Mouse (Mus musculus): ENCODE data around the gene Ripor3. TPM values are rescaled to one million over a fixed set of nuclear protein-coding genes. Genes with fewer than 3 reads are reported as not detected.
A peak's percentile ranks its signal among the peaks of the same experiment; 100 is the strongest.

The Ripor3 gene
- polyA plus RNA-seq, 1 experiment from 2014 or later = 2.3 TPM

GRCm38 (mm10) chr2:167999145-167999743, 11.2 kb downstream of the Ripor3 start:
- Histone ChIP-seq H3K4me1 (replicated peaks; ENCODE audit: insufficient read depth, low read length) (peaks cover 7% of the 10 kb centered on the region; the same call in 1 of the 2 replicates), H3K27me3 (ENCODE audit: insufficient read depth, low read length) (no peaks in the 10 kb centered on the region), H3K4me2 (ENCODE audit: low read length) (no peak overlapping the region), H3K36me3 (ENCODE audit: insufficient read depth, low read length) (0 out of 2 replicates have a peak, but pooled peaks cover 2% of the 10 kb centered on the region), H3K9ac (ENCODE audit: low read depth, low read length) (no peak overlapping the region), H3K9me3 (replicated peaks; ENCODE audit: low read length) (no peaks in the 10 kb centered on the region), H3K27ac (no peak overlapping the region), H3K4me3 (replicated peaks; ENCODE audit: low read depth, low read length) (no peak overlapping the region)
- TF ChIP-seq CTCF (IDR thresholded peaks at IDR 0.05; ENCODE audit: low read depth) = peak; percentile 31; the same call in 1 of the 2 replicates
- 66% methylated on average over 3 of the region's 3 CpGs for WGBS
- ATAC-seq (replicated peaks; ENCODE audit: low FRiP score, low read depth) (no peak), DNase-seq (ENCODE audit: low spot score) (no peak)

- H3K36me3 ChIP-seq (ENCODE audit: insufficient read depth, low read length) = 0 out of 2 replicates have a peak, but pooled peaks cover 2% of the 10 kb centered on the region
- H3K27ac ChIP-seq = no peak overlapping the region
- H3K9me3 ChIP-seq (replicated peaks; ENCODE audit: low read length) = no peaks in the 10 kb centered on the region
- no peak for DNase-seq (ENCODE audit: low spot score)
- no peak overlapping the region for H3K4me3 ChIP-seq (replicated peaks; ENCODE audit: low read depth, low read length)
- H3K27me3 ChIP-seq (ENCODE audit: insufficient read depth, low read length) = no peaks in the 10 kb centered on the region
- TF ChIP-seq CTCF (IDR thresholded peaks at IDR 0.05; ENCODE audit: low read depth) = no peak
- H3K4me2 ChIP-seq (ENCODE audit: low read length) = no peak overlapping the region
- WGBS = 67% methylated on average over 3 of the region's 3 CpGs
- no peak overlapping the region for H3K9ac ChIP-seq (ENCODE audit: low read depth, low read length)
- no peak for ATAC-seq (replicated peaks; ENCODE audit: low FRiP score, low read depth)
- no peaks in the 10 kb centered on the region for H3K4me1 ChIP-seq (replicated peaks; ENCODE audit: insufficient read depth, low read length)
These were observed 12.9 kb downstream of the Ripor3 start for GRCm38 (mm10) chr2:167997562-167997961.

GRCm38 (mm10) chr2:167996672-167997215, 13.7 kb downstream of the Ripor3 start:
- no peak overlapping the region for H3K27ac ChIP-seq
- H3K4me1 ChIP-seq (replicated peaks; ENCODE audit: insufficient read depth, low read length) = no peaks in the 10 kb centered on the region
- no peak overlapping the region for H3K9ac ChIP-seq (ENCODE audit: low read depth, low read length)
- DNase-seq (ENCODE audit: low spot score) (no peak), ATAC-seq (replicated peaks; ENCODE audit: low FRiP score, low read depth) (no peak)
- H3K27me3 ChIP-seq (ENCODE audit: insufficient read depth, low read length) = no peaks in the 10 kb centered on the region
- H3K9me3 ChIP-seq (replicated peaks; ENCODE audit: low read length) = no peaks in the 10 kb centered on the region
- H3K4me3 ChIP-seq (replicated peaks; ENCODE audit: low read depth, low read length) = no peak overlapping the region
- TF ChIP-seq CTCF (IDR thresholded peaks at IDR 0.05; ENCODE audit: low read depth) = no peak
- H3K4me2 ChIP-seq (ENCODE audit: low read length) = no peak overlapping the region
- 0 out of 2 replicates have a peak, but pooled peaks cover 2% of the 10 kb centered on the region for H3K36me3 ChIP-seq (ENCODE audit: insufficient read depth, low read length)
- WGBS = 55% methylated on average over 8 of the region's 8 CpGs

DNA sequence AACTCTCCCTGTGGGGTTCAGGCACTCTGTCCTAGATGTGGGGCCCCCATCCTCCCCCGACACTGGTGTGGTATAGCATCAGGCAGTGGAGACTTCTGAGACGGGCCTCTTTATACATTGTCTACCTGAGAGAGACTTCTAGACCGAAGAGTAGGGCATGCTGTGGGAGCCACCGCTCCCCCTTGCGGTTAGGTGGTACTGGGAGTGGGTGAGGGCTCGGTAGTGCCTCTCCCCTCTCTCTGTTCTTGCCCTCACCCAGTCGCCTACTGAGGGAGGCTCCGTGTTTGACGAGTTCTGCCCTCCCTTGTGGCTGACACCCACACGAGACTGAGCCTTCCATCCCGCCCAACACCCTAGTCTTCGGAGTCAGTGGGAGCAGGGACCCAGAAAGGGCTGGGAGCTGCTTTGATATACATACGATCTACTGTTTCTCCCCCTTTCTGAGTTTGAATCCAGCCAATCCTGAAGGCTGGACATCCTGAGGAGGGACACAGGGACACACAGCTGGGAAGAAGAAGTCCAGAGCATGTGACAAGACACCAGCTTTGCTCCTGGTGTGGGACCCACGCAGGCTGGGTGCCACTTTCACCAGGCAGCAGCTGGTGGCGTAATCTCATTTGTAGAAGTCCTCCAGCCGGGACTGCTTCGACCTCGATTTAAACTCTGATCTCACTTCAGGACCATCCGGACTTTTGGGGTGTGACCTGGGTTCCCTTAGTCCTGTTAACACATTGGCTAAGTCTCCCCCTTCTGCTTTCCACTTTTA, 14.4 kb downstream of the Ripor3 start:
- Histone ChIP-seq H3K27ac (no peak overlapping the region), H3K9me3 (replicated peaks; ENCODE audit: low read length) (no peaks in the 10 kb centered on the region), H3K9ac (ENCODE audit: low read depth, low read length) (peak overlapping the region; percentile 27; the same call in 1 of the 2 replicates), H3K4me2 (ENCODE audit: low read length) (no peak overlapping the region), H3K36me3 (ENCODE audit: insufficient read depth, low read length) (0 out of 2 replicates have a peak, but pooled peaks cover 2% of the 10 kb centered on the region), H3K4me1 (replicated peaks; ENCODE audit: insufficient read depth, low read length) (no peaks in the 10 kb centered on the region), H3K4me3 (replicated peaks; ENCODE audit: low read depth, low read length) (no peak overlapping the region), H3K27me3 (ENCODE audit: insufficient read depth, low read length) (no peaks in the 10 kb centered on the region)
- DNase-seq (ENCODE audit: low spot score) = no peak
- WGBS = 53% methylated on average over 19 of the region's 19 CpGs
- no peak for TF ChIP-seq CTCF (IDR thresholded peaks at IDR 0.05; ENCODE audit: low read depth)
- ATAC-seq (replicated peaks; ENCODE audit: low FRiP score, low read depth) = no peak

DNA sequence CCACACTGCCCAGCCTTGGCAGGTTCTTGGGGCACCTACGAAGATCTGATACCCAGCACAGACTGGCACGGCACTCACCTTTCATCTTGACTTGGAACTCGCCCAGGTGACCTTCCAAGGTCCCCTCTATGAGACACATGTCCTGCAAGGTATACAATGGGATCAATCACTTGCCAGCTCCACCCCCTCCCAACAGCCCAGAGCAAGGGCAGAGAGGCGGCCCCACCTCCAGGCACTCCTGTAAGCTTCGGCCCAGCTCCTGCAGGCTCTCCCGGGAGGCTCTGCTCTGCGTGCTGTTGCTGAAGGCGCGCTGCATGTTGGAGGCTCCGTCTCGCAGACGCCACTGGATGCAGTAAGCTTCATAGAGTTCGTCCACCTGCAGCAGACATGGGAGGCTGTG, 17.2 kb downstream of the Ripor3 start:
- H3K9ac ChIP-seq (ENCODE audit: low read depth, low read length) = no peak overlapping the region

DNA sequence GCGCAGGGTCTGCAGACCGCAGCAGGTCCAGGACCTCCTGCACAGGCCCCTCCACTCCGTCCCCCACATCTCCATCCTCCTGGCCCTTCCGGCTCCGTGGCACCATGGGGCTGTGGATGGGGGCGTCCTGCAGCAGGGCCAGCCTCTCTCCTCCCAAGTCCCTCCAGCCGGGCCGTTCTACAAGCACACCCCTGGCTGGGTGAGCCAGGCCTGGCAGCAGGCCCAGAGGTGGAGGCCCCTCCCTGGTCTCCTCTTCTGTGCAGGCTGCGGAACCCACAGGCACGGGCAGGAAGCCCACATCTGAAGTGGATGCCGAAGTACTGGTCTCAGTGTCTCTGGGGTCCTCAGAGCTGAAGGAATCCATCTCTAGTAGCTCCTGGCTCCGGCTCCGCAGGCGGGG, 21.1 kb downstream of the Ripor3 start:
- Histone ChIP-seq H3K4me2 (ENCODE audit: low read length) (no peak overlapping the region), H3K9ac (ENCODE audit: low read depth, low read length) (0 out of 2 replicates have a peak overlapping the region, but pooled peaks have one; percentile 3), H3K4me1 (replicated peaks; ENCODE audit: insufficient read depth, low read length) (no peaks in the 10 kb centered on the region; the same call in 1 of the 2 replicates), H3K9me3 (replicated peaks; ENCODE audit: low read length) (no peaks in the 10 kb centered on the region), H3K4me3 (replicated peaks; ENCODE audit: low read depth, low read length) (no peak overlapping the region), H3K27me3 (ENCODE audit: insufficient read depth, low read length) (no peaks in the 10 kb centered on the region), H3K36me3 (ENCODE audit: insufficient read depth, low read length) (no peaks in the 10 kb centered on the region), H3K27ac (no peak overlapping the region)
- ATAC-seq (replicated peaks; ENCODE audit: low FRiP score, low read depth) (no peak), DNase-seq (ENCODE audit: low spot score) (no peak)
- WGBS = 59% methylated on average over 14 of the region's 14 CpGs
- TF ChIP-seq CTCF (IDR thresholded peaks at IDR 0.05; ENCODE audit: low read depth) = no peak

More for the DNA sequence above, 17.2 kb downstream of the Ripor3 start:
- 64% methylated on average over 13 of the region's 13 CpGs for WGBS
- Histone ChIP-seq H3K36me3 (ENCODE audit: insufficient read depth, low read length) (no peaks in the 10 kb centered on the region), H3K27ac (no peak overlapping the region), H3K4me3 (replicated peaks; ENCODE audit: low read depth, low read length) (no peak overlapping the region), H3K27me3 (ENCODE audit: insufficient read depth, low read length) (no peaks in the 10 kb centered on the region), H3K4me1 (replicated peaks; ENCODE audit: insufficient read depth, low read length) (no peaks in the 10 kb centered on the region; the same call in 1 of the 2 replicates), H3K4me2 (ENCODE audit: low read length) (no peak overlapping the region), H3K9me3 (replicated peaks; ENCODE audit: low read length) (no peaks in the 10 kb centered on the region)
- TF ChIP-seq CTCF (IDR thresholded peaks at IDR 0.05; ENCODE audit: low read depth) = no peak
- ATAC-seq (replicated peaks; ENCODE audit: low FRiP score, low read depth) = no peak
- DNase-seq (ENCODE audit: low spot score) = no peak
